Comparison of ENCODE assay signal across 15 mouse cellular contexts in the genomic region with DNA sequence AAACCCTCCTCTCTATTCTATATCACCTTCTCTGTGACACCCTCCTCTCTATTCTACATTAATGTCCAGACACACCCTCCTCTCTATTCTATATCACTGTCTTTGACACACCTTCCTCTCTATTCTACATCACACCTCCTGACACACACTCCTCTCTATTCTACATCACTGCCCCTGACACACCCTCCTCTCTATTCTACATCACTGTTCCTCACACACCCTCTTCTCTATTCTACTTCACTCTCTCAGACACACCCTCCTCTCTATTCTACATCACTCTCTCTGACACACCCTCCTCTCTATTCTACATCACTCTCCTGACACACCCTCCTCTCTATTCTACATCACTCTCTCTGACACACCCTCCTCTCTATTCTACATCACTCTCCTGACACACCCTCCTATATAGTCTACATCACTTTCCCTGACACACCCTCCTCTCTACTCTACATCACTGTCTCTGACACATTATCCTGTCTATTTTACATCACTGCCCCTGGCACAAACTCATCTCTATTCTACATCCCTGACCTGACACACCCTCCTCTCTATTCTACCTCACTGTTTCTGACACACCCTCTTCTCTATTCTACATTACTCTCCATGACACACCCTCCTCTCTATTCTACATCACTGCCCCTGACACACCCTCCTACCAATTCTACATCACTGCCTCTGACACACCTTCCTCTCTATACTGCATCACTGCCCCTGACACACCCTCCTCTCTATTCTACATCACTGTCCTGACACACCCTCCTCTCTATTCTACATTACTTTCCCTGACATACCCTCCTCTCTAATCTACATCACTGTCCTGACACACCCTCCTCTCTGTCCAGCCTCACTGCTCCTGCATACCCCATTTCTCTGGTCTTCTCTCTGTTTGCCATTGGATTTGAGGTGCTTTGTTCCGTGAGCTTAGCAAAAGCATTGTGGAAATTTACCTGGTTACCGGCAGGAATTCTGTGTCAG.
"Had no signal": no experiment of that assay in that cellular context is flagged by ENCODE, and none has a peak within 500 bp of the region (broad histone marks: within the 10 kb centered on the region; RNA-seq: fewer than 3 reads in every experiment).

No protein-coding gene starts in this region.

- H3K36me3 ChIP-seq: lung, embryonic 15.5 days; midbrain, embryonic 13.5 days; midbrain, embryonic 15.5 days; neural tube, embryonic 12.5 days; stomach, embryonic 15.5 days had no signal

- DNase-seq: lung, adult 2 months; lung, postnatal 14 days; lung, postnatal 36 days; right cerebral cortex, postnatal 14 days; thymus, adult 2 months; thymus, postnatal 25 days; thymus, postnatal 4 days had no signal

- H3K27me3 ChIP-seq: lung, embryonic 15.5 days; megakaryocyte, embryonic 14.5 days; midbrain, embryonic 13.5 days; midbrain, embryonic 15.5 days; neural tube, embryonic 12.5 days; stomach, embryonic 15.5 days had no signal

- H3K9ac ChIP-seq: lung, embryonic 15.5 days; midbrain, embryonic 13.5 days; midbrain, embryonic 15.5 days; neural tube, embryonic 12.5 days; stomach, embryonic 15.5 days had no signal

- H3K4me3 ChIP-seq: lung, embryonic 15.5 days; megakaryocyte, embryonic 14.5 days; midbrain, embryonic 13.5 days; midbrain, embryonic 15.5 days; neural tube, embryonic 12.5 days; stomach, embryonic 15.5 days had no signal

- H3K9me3 ChIP-seq: lung, embryonic 15.5 days; midbrain, embryonic 13.5 days; midbrain, embryonic 15.5 days; neural tube, embryonic 12.5 days; stomach, embryonic 15.5 days had no signal

- H3K27ac ChIP-seq: lung, embryonic 15.5 days; macrophage; midbrain, embryonic 13.5 days; midbrain, embryonic 15.5 days; neural tube, embryonic 12.5 days; stomach, embryonic 15.5 days; stomach, postnatal 0 days had no signal

- H3K4me1 ChIP-seq: megakaryocyte, embryonic 14.5 days; midbrain, embryonic 15.5 days; neural tube, embryonic 12.5 days; stomach, embryonic 15.5 days had no signal
